Mouse (Mus musculus) lung, postnatal 4 days (tissue): Measurements from ENCODE around the gene Adamts18.
A peak's percentile ranks its signal among the peaks of the same experiment; 100 is the strongest.
"Not testable (repeated sequence)": the region's sequence is repeated elsewhere in the genome, so short reads cannot be mapped to it uniquely, and the experiment has no call there.

Experiments
- DNase-seq, 2 experiments: peaks; one replicate each; pipeline ENCODE4 v3.0.0; 2021

Gene Adamts18

DNA sequence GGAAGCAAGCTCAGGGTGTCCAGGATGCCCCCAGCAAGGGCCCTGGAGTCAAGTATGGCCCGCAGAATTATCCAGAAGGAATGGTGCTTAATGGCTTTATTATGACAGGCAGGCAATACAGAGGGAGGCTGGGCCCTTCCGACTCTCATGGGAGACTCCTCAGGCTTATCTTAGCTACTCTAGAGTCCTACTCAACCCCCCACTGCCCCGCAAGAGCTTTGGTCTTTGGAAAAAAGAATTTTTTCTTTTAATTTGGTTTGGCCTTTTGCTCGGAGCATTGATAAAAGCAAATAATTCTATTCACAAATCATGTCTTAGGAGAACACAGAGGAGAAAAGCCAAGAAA, 11.0 kb downstream of the Adamts18 start:
- DNase-seq: no peak

DNA sequence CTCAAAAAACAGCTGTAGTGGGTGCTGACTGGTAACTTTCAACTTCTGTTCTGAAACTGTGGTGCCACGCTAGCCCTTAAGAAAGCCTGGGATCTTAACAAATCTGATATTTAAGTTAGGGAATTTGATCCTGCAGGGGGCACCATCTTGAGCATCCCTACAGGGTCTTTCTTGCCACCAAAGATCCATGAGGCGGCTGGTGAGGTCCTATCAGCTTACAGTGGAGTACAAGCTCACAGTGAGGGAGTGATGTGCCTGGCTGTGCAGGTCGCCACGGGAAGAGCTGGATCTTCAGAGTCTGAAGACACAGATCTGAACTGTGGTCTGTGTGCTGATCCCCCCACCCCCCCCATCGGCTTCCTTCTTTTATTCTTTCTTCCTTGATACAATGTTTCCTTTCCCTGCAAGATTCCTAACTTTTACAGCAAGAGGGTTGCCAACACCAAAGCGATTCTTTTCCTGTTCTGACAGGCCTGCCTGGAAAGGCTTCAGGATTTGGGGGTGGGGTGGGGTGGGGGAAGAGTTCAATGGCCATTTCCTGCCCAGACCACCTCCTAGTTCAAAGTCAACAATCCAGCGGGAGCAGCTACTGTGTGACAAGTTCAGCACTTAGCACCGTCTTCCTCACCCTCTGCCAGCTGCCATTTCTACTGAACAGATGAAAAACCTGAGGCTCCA, 11.5 kb downstream of the Adamts18 start:
- no peak for DNase-seq

DNA sequence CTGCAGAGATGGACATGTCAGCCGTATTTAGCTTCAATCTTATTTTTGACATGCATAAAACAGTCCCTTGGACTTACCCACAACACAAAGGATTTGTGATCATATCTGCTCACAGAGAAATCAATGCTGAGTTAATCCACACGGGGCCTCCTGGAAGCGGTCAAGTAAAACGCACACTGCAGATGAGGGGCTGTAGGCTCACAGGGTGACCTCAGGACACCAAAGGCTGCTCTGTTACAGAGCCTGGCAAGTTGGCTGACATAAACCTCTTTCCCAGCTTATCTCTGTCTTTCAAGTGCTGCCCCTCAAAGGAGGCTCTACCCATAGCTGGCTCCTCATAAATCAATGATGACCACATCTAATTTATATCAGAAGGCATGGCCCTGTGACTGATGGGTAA, 14.9 kb downstream of the Adamts18 start:
- DNase-seq: no peak

DNA sequence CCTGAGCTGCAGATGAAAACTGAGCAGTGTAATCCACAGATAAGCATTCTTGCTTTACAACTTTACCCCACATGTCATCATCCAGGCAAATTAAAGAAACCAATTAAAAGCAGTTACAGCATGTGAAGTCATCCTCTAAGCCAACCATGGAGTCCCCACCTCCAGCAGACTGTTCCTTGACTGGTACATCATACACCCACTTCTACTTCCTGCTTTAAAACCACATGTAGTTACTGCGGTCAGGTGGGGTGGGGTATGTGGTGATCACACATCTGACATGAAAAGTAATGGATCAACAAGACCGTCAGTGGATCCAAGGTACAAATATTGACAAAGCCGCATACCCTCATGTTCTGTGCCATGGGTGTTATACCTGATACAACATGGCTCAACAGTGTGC, 21.3 kb downstream of the Adamts18 start:
- DNase-seq: no peak

DNA sequence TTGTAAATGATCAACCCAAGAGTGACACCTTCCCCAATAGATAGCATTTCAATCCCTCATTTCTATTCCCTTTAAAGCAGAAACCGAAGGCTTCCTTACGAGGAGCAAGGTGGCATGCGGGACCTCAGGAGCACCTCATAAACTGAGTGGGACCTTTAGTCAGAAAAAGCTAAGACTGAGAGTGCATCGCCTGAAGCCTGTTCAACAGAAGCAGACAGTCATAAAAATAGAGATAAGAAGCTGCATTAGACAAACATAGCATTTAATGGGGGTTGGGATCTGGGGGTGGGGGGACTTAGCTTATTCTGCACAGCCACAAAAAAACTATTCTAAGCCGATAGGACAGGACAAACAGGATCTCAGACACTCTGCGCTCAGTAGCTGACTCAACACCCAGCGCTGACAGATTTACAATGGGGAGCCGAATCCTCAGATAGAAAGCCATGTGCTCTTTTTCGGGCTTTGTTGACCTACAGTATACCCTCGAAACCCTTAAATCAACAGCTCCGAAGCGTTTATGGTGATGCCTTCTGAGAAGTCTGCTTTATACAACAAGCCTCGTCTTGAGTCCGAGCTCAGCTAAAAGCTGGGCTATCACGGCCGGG, 27.5 kb downstream of the Adamts18 start:
- no peak for DNase-seq

DNA sequence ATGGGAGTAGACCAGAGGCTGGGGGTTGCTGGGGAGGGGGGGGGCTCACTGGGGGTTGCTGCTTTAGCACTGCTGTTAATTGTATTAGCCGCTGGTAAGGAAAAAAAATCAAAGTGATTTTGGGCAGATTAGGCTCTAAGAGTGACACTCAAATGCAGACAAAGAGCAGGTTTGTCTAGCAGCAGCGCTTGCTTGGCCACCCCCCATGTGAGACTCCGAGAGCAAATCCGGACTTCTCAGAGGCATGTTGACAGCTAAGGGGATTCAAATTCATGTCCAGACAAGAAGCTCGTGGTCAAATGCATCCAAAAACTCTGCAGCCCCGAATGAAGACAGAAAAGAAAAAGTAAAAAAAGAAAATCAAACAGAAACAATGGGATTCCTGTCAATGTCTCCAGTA, 34.6 kb downstream of the Adamts18 start:
- DNase-seq: no peak

DNA sequence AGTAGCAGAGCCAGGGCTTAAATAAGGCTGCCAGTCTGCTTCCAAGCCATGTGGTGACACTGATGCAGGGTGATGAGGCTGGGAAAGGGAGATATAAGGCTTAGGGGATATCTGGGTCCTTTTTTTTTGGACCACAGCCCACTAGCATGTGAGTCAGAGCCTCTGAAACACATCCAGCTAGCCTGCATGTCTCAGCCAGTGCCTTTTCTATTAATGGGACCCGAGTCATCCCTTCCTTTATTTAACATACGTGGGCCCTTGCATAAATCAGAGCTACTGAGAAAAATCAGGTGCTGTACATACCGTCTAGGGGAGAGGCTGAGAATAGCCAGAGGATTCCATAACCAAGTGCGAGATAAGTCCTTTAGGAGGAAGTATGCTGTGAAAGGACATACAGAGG, 37.0 kb downstream of the Adamts18 start:
- no peak for DNase-seq

DNA sequence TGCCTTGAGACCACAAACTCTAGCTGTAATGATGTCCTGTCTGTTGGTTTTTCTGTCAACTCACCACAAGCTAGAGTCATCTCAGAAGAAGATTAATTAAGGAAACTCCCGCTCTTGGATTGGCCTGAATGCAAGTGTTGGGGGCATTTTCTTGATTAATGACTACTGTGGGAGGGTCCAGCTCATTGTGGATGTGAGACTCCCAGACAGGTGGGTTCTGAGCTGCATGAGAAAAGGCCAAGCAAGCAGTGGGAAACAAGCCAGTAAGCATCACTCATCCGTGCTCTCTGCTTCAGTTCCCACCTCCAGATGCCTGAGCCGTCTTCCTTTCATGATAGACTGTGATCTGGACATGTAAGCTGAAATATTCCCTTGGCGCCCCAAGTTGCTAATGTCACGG, 38.6 kb downstream of the Adamts18 start:
- DNase-seq: no peak

DNA sequence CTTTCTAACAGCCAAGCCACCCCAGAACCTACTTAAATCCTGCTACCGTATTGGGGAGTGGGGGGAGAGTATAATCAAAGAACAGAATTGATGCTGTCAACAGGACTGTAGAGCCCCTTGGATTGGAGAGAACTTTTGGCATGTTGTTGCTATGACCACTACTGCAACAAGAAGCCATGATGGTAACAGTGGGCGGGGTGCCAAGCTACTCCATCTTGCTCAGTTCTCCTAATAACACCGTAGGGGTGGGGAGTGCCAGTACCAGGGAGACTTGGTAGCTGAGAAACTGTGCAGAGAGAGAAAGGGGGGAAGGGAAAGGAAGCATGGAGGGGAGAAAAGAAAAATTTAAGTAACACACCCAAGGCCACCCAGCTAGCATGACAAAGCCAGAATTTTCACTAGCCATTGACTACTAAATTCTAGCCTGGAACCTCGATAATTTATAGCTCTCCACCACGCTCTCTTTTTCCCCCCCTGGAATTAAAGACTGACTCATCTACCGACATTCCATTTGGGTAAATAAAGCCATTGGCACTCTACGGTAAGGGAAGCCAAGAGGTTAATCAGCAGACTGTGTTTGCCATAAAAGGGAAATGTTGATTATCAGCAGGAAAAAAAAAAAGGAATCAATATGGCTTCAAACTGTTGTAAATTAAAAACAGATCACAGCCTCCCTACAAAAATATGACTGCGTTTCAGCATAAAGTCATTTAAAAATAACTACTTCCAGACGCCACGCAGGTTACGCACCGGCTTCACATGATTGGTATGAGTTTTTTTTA, 44.5 kb downstream of the Adamts18 start:
- no peak for DNase-seq

DNA sequence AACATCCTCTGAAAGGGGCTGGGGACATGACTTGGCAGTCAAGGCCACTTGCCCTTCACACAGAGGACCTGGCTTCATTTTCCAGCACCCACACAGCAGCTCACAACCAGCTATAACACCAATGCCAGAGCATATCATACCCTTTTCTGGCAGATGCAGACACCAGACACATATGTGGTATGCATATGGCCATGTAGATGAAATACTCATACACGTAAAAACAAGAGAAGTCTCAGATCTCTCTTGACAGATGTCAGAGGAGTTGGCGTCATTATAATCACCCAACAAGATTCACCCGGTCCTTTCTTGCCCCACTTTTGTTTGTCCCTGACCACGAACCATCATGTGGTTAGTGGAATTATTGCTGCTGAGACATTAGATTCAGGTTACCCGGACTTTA, 47.0 kb downstream of the Adamts18 start:
- DNase-seq: no peak

DNA sequence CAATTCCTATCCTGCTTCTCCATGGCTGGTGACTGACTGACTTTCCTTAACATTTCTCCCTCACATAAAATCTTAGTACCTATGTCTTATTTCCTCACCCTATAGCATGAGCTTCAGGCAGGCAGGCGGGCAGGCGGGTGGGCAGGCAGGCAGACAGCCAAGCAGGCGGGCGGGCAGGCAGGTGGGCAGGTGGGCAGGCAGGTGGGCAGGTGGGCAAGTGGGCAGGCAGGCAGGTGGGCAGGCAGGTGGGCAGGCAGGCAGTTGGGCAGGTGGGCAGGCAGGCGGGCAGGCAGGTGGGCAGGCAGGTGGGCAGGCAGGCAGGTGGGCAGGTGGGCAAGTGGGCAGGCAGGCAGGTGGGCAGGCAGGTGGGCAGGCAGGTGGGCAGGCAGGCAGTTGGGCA, 48.0 kb downstream of the Adamts18 start:
- DNase-seq: not testable (repeated sequence)

DNA sequence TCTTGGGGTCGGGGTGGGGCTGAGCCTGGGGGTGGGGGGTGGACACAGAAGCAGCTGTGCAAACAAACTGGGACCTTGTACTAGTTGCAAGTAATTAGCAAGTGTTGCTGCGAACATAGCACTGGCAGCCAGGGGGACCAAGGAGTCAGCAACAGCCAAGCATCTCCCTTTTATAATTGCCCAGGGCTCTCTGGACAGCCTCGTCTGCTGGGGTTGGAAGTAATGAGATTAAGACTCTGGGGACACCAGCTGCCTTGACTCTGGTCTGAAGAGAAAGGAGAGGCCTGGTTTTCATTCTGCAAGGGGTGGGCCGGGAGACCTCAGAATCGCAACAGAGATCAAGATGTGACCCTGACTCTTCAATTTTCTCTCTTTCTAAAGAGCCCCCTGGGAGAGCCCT, 49.0 kb downstream of the Adamts18 start:
- DNase-seq: no peak

DNA sequence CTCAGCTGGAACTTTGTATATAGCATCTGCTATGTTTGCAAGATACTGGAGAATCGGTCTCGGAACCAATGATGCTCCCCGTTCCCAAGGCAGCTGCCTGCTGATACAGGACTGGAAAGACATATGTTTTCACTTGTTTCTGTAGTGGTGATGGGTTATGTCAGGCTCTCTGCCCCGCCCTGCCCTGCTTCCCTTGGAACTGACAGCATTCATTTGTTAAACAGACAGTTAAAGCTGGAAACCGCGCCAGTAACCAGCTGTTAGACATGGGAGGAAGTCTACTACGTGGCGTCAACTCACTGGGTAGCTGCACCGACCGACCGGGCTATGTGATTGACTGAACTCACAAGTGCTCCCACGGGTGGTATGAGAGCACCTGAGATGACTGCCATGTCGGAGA, 56.7 kb downstream of the Adamts18 start:
- peak; percentile 19 to 51 for DNase-seq

DNA sequence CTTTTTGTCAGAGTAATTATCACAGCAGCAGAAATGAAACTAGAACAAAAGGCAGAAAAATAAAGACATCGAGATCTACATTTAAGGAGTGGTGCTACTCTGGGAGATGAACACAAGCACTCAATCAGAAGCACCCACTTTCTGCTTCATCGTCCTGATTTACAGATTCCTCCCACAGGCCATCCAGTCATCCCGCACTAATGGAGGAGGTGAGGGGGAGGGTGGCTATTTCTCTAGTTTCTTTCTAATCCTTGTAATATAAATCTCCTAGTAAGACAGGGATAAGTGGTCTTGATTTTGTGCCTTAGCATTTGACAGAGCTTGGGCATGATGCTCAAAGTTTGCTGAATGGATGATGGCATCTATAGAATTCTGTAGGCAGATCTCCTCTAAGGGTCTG, 57.5 kb downstream of the Adamts18 start:
- no peak for DNase-seq

DNA sequence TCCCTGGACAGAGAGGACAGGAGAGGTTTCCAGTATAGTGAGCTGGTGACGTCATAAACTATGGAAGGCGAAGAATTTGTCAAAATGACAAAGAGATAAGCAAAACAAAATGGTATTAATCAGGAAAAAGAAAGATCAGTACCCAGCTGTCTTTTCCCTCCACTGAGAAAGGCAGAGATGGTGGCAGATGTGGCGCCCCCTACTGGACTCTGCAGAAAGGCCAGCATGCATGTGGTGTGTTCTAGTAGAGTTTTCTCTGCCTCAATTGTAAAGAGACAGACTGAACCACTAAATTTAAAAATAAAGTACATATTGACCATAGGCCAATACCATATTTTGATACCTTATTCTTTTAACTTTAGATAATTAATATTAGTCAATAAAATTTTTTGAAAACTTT, 64.8 kb downstream of the Adamts18 start:
- DNase-seq: no peak

DNA sequence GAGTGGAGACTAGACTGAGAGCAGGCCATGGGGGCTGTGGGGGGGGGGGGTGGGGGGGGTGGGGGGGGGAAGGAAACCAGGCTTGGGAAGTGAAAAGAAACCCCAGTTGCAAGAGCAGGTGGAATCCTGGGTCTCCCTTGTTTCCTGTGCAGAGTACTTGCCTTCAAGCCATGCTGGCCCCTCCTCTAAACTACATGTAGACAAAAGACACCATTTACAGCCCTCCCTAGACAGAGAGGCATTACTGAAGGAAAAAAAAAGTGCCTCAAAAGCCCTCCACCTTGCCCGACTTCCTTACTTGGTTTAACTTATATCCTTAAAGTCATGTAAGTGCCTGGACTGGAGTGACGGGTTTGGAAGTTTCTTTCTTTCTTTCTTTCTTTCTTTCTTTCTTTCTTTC, 67.0 kb downstream of the Adamts18 start:
- no peak for DNase-seq

DNA sequence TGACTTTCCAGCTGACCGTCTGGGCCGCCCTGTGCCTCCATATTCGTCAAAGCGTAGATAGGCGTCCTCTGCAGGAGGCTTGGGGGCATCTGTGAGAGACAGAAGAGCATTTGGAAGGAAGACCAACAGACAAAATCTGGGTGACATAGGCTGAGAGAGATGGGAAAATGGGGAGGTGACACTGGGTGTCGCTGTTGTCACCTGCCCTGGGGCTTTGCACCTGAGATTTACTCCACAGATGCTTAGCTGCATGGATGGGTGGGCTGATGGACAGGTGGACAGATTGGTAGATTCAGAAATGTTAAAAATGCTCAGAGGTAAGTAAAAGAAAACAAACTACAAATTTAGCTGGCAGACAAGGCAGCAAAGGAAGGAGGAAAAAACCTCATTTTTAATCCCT, 73.2 kb downstream of the Adamts18 start:
- no peak for DNase-seq

DNA sequence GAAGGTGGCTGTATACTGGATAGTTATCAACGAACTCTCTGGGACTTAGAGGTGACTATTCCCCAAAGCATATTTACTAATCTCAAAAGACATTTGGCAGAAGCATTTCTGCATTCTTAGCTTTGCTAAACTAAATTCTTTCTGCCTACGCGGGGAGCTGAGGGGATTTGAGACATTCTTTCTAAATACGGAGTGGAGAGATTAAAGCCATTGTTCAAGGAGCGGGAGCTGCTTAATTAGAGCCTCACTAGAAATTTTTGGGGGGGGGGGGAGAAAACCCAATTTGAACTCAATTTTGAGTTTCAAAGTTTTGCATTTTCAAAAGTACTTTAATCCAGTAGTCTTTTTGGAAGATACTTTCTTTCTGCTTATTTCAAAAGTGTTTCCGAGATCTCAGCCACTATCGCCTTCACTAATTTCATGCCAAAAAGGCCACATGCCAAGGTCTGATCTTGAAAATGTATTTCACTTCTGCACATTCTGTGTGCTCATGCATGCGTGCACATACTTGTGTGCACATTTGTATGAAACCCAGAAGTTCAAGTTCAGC, 79.6 kb downstream of the Adamts18 start:
- no peak for DNase-seq

DNA sequence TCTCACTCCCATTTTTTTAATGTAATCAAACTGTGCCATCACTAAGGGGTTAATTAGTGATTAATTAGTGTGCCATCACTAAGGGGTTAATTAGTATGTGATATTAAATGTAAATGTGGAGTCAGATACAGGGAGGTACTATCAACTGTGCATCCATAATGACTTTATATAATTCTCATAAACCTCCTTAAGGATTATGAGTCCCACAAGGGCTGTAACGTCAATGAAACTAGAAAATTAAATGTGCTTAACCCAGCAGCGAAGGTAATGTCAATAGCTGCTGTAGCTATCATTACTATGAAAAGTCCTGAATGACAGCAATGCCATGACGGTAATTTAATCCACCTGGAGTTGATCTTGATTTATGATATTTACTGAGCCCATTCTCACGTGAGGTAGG, 83.4 kb downstream of the Adamts18 start:
- DNase-seq: no peak

DNA sequence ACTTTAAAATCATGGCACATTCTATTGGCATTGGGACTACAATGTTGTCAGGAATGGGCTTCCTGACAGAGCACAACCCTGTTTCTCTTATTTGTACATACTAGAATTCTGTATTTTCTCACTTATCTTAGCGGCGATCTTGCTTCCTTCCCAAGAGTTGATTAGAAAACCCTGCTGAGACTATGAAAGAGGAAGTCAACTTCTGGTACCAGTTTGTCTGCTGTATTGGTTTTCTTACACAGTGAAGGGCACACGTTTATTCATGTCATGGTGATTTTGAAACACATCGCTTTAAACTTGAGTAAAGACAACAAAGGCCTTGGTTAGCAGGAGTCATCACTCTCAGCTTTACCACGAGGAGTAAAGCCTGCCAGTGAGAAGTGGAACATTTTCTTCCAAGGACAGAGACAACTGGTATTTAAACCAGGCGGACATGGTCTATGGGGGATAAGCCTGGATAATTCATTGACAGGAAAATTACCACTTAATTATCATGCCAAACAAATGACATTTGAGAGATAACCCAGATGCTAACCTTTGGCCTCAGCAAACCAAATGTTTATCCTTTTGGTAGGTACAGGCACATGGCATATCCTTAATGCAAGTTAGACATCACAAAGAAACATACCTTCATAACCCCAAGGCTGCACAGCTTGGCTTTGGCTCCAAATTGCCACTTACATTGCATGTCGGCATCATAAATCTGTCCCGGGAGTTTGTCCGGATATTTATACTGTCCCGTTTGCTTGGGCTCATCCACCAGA, 84.8 kb downstream of the Adamts18 start:
- no peak for DNase-seq

DNA sequence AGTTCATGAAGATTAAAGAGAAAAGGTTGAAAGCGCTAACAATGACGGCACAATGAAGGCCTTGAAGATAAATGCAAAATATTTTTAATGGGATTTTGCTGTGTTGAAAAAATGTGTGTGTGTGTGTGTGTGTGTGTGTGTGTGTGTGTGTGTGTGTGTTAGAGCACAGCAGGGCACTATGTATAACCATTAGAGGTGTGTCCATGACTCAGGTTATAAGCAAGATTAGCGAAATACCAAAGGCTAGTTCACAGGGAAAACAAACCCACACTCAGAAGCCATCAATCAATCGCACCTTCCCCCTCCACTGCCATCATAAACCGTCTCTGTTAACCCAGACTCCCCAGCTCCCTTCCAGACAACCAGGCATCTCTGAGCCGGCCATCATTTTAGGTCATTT, 86.4 kb downstream of the Adamts18 start:
- no peak for DNase-seq

DNA sequence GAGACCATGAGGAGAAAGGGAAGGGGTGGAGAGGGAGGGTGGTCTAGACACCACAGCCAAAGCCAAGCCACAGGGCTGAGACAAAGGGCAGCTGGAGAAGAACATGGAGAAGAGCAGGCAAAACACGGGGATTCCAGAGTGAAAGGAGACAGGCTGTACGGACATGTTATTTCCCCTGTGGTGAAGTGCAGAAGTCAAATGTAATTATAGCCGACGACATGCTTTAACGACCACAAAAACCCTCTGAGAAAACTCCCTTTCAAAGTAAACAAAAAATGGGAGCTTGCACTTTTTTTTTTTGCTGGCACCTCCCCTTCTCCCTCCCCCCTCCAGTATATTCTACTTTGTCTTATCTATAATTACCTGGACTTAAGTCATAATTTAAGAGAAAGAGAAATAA, 92.7 kb downstream of the Adamts18 start:
- no peak for DNase-seq

DNA sequence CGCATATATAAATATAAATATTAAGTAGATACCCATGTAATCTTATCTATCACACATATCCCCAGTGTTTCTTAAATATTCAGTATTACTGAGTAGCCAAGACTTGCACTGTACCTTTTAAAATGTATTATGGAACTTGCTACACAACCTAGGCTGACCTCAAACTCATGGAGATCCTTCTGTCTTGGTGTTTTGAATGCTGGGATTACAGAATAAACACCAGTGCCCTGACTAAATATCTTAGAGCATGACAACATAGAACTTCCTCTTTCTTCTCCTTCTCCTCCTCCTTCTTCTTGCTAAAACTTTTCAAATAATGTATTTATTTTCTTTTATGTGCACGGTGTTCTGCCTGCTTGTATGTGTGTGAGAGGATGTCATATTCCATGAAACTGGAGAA, 95.4 kb downstream of the Adamts18 start:
- no peak for DNase-seq
